Mouse (Mus musculus) spleen, adult 2 months (tissue): ENCODE results near the gene Rorc. TPM values are rescaled to one million over a fixed set of nuclear protein-coding genes. Genes with fewer than 3 reads are reported as not detected.

Source experiments
- DNase-seq, 2 experiments: peaks; one replicate each; pipeline versions ENCODE4 v3.0.0 to v3.0.0-alpha.2; 2012 to 2021; ENCODE audit warnings: low spot score in 2 of 2, low read depth in 1 of 2
- H3K27ac ChIP-seq: fragments of 200-500 bp; 2 replicates; pipeline ENCODE4 v1.5.1; 2012; ENCODE audit warnings: low read length, inconsistent platforms; ENCODE audit not compliant: insufficient read depth
- H3K27me3 ChIP-seq: fragments of 200-500 bp; 2 replicates; pipeline ENCODE4 v1.6.1; 2012; ENCODE audit warnings: mild to moderate bottlenecking, moderate library complexity, low read length, inconsistent platforms; ENCODE audit not compliant: control insufficient read depth, insufficient read depth
- H3K36me3 ChIP-seq: fragments of 200-500 bp; 2 replicates; pipeline ENCODE4 v1.6.1; 2012; ENCODE audit warnings: mild to moderate bottlenecking, low read length, inconsistent platforms; ENCODE audit not compliant: control insufficient read depth, insufficient read depth
- H3K4me1 ChIP-seq: fragments of 200-500 bp; 2 replicates; pipeline ENCODE4 v1.6.1; 2011; ENCODE audit warnings: inconsistent platforms; ENCODE audit not compliant: control insufficient read depth, insufficient read depth, insufficient read length
- H3K4me3 ChIP-seq: fragments of 200-500 bp; 2 replicates; pipeline ENCODE4 v1.5.1; 2011; ENCODE audit warnings: mild to moderate bottlenecking, inconsistent platforms; ENCODE audit not compliant: insufficient read depth, insufficient read length; ENCODE audit errors: extremely low read depth
- CTCF ChIP-seq: fragments of 200-500 bp; IDR thresholded peaks from 2 replicates; pipeline ENCODE4 v1.5.1; 2011; ENCODE audit warnings: mild to moderate bottlenecking, inconsistent platforms; ENCODE audit not compliant: insufficient read depth, insufficient read length, insufficient replicate concordance; ENCODE audit errors: extremely low read depth
- POLR2A ChIP-seq: fragments of 200-500 bp; IDR thresholded peaks from 2 replicates; pipeline ENCODE4 v1.6.1; 2011; ENCODE audit warnings: low read depth, low read length, inconsistent platforms
- WGBS: fragments of 180-500 bp; shearing (Covaris S2); methylation state at CpG from one replicate; pipeline ENCODE4 v1.1.7; 2018; 5-methylcytosine and 5-hydroxymethylcytosine counted together
- polyA plus RNA-seq: library from polyadenylated mRNA; depleted of rRNA; stranded (reverse); fragments of >200 nt; gene quantifications from 2 replicates; pipeline ENCODE4 v1.2.3, GENCODE M21; 2012

Rorc gene
- polyA plus RNA-seq, 1 experiment: 1.1 TPM

GRCm38 (mm10) chr3:94396851-94397250 lies 24.3 kb downstream of the Rorc start:
- H3K36me3 ChIP-seq: no peaks in the 10 kb centered on the region
- 84% methylated on average over 4 of the region's 4 CpGs for WGBS
- peaks cover 2% of the 10 kb centered on the region; the same call in 1 of the 2 replicates for H3K27me3 ChIP-seq
- H3K4me3 ChIP-seq: no peak overlapping the region
- no peak for TF ChIP-seq POLR2A
- TF ChIP-seq CTCF: no peak
- no peak for DNase-seq
- H3K27ac ChIP-seq: no peak overlapping the region
- H3K4me1 ChIP-seq: no peaks in the 10 kb centered on the region; the same call in 1 of the 2 replicates

- 67% methylated on average over 6 of the region's 6 CpGs for WGBS
- H3K4me3 ChIP-seq: no peak within 1 kb of the TSS; the same call in 1 of the 2 replicates
These were observed 25.6 kb downstream of the Rorc start, which contains the start of gene Lingo4 for GRCm38 (mm10) chr3:94398217-94398616. Lingo4 (plus strand) TSS chr3:94398517.

GRCm38 (mm10) chr3:94398943-94399481 lies 26.4 kb downstream of the Rorc start:
- no peak for TF ChIP-seq CTCF
- no peak for TF ChIP-seq POLR2A
- H3K27ac ChIP-seq: no peak overlapping the region
- H3K4me1 ChIP-seq: no peaks in the 10 kb centered on the region; the same call in 1 of the 2 replicates
- no peaks in the 10 kb centered on the region for H3K36me3 ChIP-seq
- no peak overlapping the region; the same call in 1 of the 2 replicates for H3K4me3 ChIP-seq
- 3% methylated on average over 20 of the region's 20 CpGs for WGBS
- no peak for DNase-seq
- H3K27me3 ChIP-seq: peaks cover 2% of the 10 kb centered on the region; the same call in 1 of the 2 replicates

More at GRCm38 (mm10) chr3:94398217-94398616, 25.6 kb downstream of the Rorc start, which contains the start of gene Lingo4:
- H3K27ac ChIP-seq: no peak within 1 kb of the TSS
- DNase-seq: no peak
- H3K36me3 ChIP-seq: no peaks in the 10 kb centered on the region
- no peak for TF ChIP-seq CTCF
- TF ChIP-seq POLR2A: no peak
- H3K27me3 ChIP-seq: peaks cover 2% of the 10 kb centered on the region; the same call in 1 of the 2 replicates
- no peaks in the 10 kb centered on the region; the same call in 1 of the 2 replicates for H3K4me1 ChIP-seq

GRCm38 (mm10) chr3:94399663-94400310 lies 27.2 kb downstream of the Rorc start:
- H3K27ac ChIP-seq: no peak overlapping the region
- peaks cover 2% of the 10 kb centered on the region; the same call in 1 of the 2 replicates for H3K27me3 ChIP-seq
- TF ChIP-seq CTCF: no peak
- TF ChIP-seq POLR2A: no peak
- no peak for DNase-seq
- H3K4me3 ChIP-seq: no peak overlapping the region
- H3K36me3 ChIP-seq: no peaks in the 10 kb centered on the region
- 57% methylated on average over 5 of the region's 5 CpGs for WGBS
- H3K4me1 ChIP-seq: no peaks in the 10 kb centered on the region; the same call in 1 of the 2 replicates

- DNase-seq: no peak
- peaks cover 2% of the 10 kb centered on the region; the same call in 1 of the 2 replicates for H3K27me3 ChIP-seq
- no peak for TF ChIP-seq POLR2A
- no peak for TF ChIP-seq CTCF
- no peaks in the 10 kb centered on the region for H3K36me3 ChIP-seq
- H3K4me1 ChIP-seq: no peaks in the 10 kb centered on the region; the same call in 1 of the 2 replicates
- no peak overlapping the region for H3K4me3 ChIP-seq
- H3K27ac ChIP-seq: no peak overlapping the region
- WGBS: 75% methylated on average over 8 of the region's 8 CpGs
These were observed 29.9 kb downstream of the Rorc start for GRCm38 (mm10) chr3:94402451-94402850.

- TF ChIP-seq POLR2A: no peak
- TF ChIP-seq CTCF: no peak
- H3K27me3 ChIP-seq: no peaks in the 10 kb centered on the region
- no peak for DNase-seq
- WGBS: 52% methylated on average over 7 of the region's 7 CpGs
- no peak overlapping the region for H3K4me3 ChIP-seq
- no peaks in the 10 kb centered on the region for H3K36me3 ChIP-seq
- H3K27ac ChIP-seq: no peak overlapping the region
- H3K4me1 ChIP-seq: no peaks in the 10 kb centered on the region
These were observed 31.9 kb downstream of the Rorc start for GRCm38 (mm10) chr3:94404366-94405054.
